Mouse (Mus musculus) ES-CJ7 (cell line): ENCODE measurements around the gene Ssh3.
"Not testable (repeated sequence)": the region's sequence is repeated elsewhere in the genome, so short reads cannot be mapped to it uniquely, and the experiment has no call there.

Experiments used
- DNase-seq: peaks from one replicate; pipeline ENCODE4 v3.0.0; 2011; ENCODE audit warnings: low read depth, low spot score

Gene Ssh3

DNA sequence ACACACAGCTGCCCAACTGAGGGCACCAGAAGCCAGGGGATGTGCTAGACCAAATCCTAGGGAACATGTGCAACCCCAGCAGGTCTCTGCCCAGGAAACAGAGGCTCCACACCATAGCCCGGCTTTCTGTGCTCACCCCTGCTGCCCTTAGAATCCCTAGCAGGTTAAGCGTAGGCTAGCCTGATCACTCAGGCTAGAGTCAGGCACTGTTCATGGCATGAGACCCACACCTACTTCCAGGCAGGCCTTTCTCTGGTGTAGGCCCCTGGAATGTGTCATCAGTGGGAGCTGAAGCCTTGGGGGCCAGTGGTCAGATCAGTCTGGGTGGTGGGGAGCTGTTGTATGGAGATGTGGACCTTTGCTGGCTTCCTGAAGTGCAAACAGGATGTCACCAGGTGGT, 27.6 kb upstream of the Ssh3 start:
- no peak for DNase-seq

GRCm38 (mm10) chr19:4295391-4295790, 26.4 kb upstream of the Ssh3 start:
- DNase-seq, result no peak

- peak; percentile 25 for DNase-seq
These were observed 25.6 kb upstream of the Ssh3 start for GRCm38 (mm10) chr19:4294381-4295097.

DNA sequence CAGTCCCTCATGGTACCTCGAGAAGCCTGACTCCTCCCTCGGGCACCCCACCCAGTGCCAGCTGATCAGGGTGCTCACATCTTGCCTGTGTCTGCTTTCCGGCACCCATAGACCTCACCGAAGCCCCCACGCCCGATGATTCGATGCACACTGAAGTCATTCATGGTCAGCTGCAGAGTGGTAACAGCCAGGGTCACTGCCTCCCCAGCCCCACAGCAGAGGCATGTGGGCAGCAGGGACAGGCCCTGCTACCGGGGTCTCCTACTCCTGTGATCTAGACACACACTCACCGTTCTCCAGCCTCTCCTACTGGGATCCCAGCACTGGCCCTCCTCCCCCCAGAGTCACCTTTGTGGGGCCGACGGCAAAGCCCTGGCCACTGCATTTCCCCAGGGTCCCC, 22.2 kb upstream of the Ssh3 start:
- DNase-seq, result no peak

DNA sequence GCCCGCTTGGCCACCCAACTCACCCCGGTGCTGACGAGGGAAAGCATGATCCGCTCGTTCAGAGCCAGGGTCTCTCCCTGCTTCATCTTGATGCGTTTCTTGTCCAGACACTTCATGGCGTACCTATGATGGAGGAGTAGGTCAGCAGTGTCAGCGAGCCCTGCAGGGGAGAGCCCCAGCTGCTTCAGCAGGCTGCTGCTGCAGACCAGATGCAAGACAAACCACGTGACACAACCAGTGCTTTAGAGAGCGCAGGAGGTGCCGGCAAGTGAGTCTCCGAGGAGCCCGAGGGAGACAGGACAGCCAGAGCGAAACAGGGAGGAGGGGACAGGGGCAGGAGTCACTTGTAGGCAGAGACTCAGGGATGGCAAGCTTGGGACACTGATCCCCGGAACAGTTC, 21.8 kb upstream of the Ssh3 start:
- no peak for DNase-seq

- no peak for DNase-seq
These were observed 14.7 kb upstream of the Ssh3 start for GRCm38 (mm10) chr19:4283653-4284052.

GRCm38 (mm10) chr19:4282898-4283553, 14.0 kb upstream of the Ssh3 start, which contains the start of gene Ankrd13d:
Gene Ankrd13d, minus strand, starts transcription at chr19:4283137.
- peak; percentile 96 for DNase-seq

DNA sequence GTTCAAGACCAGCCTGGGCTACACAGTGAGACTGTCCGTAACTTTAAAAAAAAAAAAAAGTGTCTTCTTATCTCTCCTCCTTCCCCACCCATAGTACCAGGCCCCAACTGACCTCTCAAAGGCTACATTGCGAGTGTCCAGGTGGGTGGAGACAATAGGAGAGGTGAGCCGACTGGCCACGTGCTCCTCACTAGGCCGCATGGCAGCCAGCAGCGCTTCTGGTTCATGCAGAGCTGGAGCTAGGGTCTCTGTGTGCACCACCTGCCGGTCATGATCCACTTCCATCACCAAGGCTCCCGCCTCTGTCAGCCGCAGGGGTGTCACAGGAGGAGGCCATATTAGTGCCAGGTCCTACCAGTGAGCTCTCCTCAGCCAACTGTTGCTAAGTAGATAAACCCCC, 11.4 kb upstream of the Ssh3 start:
- DNase-seq, result no peak

- DNase-seq, result peak; percentile 75
These were observed 10.5 kb upstream of the Ssh3 start for GRCm38 (mm10) chr19:4279487-4279886.

DNA sequence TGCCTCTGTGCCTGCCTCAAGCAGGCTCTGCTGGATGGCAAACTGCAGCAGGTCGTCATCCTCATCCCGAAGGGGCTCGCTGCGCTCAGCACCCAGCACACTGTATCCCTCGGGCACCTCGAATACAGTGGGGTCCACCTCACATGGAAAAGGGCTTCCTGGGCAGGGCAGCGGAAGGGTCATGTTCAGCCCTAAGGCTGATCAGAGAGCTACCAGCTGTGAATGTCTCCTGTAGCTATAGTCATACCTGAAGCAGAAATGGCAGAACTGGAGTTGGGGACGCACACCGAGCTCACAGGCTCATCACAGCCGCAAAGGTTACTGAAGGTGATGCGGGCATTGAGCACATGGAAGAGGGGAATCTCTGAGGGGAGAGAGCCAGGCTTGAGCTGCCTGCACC, 2.0 kb upstream of the Ssh3 start:
- DNase-seq, result no peak

DNA sequence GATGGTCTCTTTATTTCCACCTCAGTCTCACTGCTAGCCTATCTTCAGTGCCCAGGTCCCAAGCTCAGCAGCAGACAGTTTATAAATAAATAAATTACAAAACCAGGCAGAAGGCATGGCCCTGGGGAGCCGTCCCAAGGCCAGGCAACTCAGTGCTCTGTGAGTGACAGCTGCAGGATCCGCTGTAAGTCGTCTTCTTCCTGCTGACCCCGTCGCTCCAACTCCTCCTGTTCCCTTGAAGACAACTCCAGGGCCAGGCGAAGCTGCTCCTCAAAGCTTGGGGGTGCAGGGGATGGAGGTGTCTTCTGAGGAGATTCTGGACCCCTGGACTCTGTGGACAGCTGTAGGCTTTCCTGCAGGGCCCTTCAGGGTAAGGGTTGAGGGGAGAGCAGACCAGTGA, 1.2 kb upstream of the Ssh3 start:
- DNase-seq, result no peak

- peak; percentile 43 for DNase-seq
These were observed 3.0 kb downstream of the Ssh3 start for GRCm38 (mm10) chr19:4265956-4266355.

- DNase-seq, result no peak
These were observed 4.7 kb downstream of the Ssh3 start for GRCm38 (mm10) chr19:4264171-4264780.

GRCm38 (mm10) chr19:4263702-4264101, 5.3 kb downstream of the Ssh3 start:
- DNase-seq, result no peak

GRCm38 (mm10) chr19:4262756-4263155, 6.2 kb downstream of the Ssh3 start:
- no peak for DNase-seq

DNA sequence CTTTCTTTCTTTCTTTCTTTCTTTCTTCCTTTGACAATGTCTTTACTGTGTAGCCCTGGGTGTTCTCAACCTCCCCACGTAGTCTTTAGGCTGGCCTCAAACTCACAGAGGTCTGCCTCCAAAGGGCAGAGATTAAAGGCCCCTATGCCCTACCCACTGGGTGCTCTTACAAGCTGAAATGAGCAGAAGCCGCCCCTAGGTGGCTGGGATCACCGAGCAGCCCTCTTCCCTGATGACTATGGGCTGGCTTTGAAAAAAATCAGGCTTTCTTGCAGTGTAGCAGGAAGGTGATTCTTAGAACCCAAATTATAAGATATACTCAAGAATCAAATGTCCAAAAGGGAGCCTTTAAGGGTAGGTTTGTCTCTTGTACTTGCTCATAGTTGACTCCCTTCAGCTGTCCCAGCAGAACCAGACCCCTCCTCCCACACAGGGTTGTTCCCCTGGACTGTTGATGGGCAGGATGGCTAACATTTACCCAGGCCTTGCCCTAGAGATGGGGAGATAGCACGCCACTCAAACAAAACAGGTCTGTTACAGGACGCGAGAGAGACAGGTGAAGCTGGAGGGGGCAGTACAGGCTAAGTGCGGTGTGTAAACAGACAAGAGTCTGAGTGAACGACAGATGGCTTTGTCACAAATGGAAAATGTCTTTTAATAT, 7.8 kb downstream of the Ssh3 start:
- DNase-seq, result no peak

DNA sequence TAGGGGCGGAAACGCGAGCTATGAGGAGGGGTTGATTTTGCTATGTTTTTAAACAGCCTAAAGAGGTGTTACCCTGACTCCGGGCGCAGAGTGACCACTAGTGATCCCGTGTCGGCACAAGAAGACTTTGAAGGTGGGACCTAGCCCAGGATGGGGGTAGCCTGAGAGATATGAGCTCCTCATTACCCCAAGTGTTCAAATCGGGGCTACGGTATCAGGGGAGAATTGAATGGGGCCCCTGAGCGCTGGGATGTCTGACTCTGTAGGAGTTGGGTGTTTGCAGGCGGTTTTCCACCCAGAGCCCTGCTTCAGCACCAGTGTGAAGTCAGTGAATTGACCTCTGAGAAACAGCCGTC, 11.1 kb downstream of the Ssh3 start:
- no peak for DNase-seq

- peak; percentile 96 for DNase-seq
These were observed 11.6 kb downstream of the Ssh3 start for GRCm38 (mm10) chr19:4257216-4257896.

GRCm38 (mm10) chr19:4255583-4256162, 13.3 kb downstream of the Ssh3 start:
- peak; percentile 68 for DNase-seq

DNA sequence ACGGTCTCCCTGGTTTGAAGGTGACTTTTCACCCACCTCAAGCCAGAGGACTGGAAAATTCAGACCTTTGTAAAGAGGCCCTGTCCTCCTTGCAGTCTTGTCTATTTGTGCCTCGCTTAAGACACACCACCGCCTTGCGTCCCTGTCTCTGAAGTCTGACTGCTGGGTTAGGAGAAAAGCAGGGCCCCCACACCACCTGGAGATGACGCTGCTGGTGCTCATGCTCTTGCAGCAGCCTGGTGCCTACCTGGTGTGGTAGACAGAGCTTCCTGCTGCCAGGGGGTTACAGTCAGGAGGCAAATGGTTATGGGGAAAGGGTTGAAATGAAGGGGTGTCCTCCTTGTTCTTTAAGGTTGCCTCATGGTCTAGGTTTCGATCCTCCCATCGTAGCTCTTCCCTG, 14.8 kb downstream of the Ssh3 start:
- no peak for DNase-seq

GRCm38 (mm10) chr19:4248683-4249082, 20.3 kb downstream of the Ssh3 start:
- DNase-seq, result not testable (repeated sequence)

DNA sequence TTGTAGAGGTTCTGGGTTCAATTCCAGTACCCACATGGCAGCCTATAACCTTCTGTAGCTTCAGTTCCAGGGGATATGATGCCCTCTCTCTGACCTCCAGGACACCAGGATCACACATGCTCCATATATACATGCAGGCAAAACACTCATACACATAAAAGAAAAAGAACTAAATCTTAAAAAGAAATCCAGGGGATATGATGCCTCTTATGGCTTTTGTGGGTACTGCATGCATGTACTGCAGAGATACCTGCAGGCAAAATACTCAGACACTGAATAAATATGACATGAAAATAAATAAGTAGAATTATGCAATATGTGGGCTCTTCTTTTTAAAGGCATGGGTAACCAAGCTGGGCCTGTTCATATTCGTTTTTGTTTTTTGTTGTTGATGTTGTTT, 22.0 kb downstream of the Ssh3 start:
- DNase-seq, result no peak
